Mouse (Mus musculus) natural killer cell, adult 2 months (primary cell): ENCODE data around the gene Tppp3.

Experiments used
- DNase-seq, 2 experiments: peaks; one replicate each; pipeline ENCODE4 v3.0.0; 2022; ENCODE audit warnings: low spot score in 2 of 2

Gene Tppp3

DNA sequence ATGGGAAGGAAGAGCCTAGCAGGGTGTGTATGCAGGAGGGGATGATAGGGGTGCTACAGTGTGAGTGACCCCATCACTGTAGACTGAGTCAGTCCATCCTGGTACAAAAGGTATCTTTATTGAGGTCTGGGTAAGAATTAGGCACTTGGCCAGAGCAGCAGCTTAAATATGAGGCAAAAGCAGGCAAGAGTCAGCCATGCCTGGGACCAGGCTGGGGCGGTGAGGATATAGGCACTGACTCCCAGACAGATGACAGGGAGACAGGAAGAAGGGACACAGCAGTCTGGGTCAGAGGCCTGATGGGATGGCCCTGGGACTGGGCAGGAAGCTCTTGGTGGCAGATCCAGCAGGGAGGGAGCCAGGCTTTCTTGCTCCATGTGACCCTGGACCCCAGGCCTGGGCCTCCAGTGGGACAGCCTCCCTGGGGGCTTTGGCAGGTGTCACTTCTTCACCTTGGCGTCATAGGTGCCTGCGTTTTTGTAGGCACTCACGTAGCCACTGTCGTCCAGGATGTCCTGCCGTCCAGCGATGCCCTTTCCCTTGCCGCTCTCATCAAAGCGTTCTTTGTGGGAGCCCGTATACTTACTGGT lies 3.8 kb downstream of the Tppp3 start:
- DNase-seq = no peak

DNA sequence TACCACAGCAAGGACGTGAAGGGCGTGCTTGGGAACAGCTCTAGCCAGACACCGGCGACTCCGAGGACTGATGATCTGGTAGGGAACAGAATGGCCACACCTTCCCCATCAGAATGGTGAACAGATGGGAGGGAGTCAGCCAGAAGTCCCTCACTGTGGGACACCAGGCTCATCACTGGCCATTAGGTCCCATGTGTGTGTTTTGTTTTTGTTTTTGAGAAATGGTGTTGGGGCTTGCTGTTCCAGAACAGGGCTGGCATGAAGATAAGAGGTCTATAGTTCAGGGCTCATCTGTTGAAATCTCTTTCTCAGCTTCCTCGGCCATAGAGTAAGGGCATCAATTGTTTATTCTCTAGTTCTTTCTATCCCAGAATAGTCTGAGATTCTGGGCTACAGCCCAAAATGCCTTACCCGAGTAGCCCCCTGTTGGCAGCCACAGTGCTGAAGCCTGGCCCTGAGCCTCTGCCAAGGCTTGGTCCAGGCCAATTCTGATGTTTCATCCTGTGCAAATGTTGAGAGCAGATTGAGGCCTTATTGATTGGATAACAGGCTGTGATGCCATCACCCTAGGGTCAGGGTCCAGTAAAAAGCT lies 4.5 kb downstream of the Tppp3 start:
- no peak for DNase-seq

DNA sequence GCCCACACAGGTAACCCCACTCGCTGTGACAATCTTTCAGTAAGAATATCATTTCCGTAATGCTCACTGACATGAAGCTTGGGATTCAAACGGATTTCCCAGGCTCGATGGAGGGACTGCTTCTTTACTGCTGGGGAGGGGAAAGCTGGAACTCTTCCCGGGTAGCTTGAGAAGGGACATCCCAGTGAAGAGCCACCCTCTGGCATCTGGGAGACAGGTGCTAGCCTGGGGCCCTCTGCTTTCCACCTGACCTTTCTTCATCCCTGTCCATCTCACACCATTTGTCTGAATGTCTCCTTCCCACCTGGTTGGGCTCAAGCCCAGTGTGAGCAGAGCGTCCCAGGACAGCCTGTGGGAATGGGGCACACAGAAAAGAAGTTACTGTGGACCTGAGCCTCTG lies 5.1 kb downstream of the Tppp3 start:
- DNase-seq = no peak

DNA sequence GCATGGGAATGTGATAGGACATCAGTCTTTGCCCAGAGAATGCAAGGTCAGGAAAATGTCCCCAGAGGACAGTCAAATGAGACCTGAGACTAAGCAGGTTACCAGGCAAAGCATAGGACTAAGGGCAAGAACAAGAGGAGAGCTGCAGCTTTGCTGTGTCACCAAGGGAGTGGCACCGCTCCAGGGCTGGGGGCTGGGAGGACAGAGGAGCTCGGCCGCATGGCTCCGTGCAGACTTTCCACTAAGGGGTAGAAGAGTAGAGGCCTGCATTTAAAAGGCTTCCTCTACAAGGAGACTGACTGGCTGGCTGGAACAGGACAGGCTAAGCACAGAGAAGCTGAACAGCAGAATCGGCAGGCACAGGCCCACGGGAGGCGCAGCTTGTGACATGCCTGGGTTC lies 6.7 kb downstream of the Tppp3 start:
- no peak for DNase-seq

DNA sequence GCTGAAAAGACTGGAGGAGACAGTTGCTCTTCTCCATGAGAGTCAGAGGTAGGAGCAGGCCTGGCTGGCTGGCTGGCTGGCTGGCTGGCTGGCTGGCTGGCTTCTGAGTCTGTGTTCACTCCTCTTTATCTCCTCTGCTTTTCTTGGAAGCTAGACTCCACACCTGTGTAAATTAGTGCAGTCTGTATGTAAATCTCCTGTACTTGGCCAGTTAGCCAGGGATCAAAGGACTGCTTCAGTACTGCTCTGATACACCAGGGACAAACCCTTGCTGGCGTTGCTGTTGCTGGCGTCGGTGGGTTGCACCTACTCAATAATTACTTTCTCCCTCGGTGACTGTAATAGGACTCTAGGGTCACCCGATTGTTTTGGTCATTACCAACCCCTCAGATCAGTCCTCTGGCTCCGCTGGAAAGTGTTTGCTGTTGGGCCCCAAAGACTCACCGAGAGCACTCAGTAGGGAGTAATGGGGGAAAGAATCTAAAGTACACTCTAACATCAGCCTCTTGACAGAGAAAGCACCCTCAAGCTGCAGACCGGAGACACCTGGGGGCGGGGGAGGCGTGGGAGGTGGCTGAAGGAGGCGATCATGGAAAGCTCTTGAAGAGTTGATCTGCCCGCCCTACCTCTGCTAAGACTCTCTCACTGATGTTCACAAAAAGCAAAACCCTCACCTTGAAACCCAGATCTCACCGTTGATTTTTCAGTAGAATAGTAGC lies 10.1 kb downstream of the Tppp3 start:
- DNase-seq = no peak

DNA sequence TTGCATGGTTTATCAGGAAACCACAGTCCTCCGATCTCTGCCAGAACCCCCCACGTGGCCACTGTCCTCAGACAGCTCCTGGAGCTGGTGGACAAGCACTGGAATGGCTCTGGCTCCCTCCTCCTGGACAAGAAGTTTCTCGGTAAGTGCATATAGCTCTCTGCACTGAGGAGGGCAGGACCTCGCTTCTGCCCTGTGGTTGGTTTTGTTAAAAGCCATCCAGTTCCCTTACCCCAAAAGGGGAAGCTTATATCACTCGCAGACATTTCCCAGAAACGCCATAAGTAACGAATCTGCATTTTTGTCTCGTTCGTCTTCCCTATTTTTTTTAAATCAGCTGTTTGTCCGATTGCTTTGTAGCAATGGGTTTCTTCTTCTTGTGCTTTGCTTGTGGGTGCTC lies 16.1 kb downstream of the Tppp3 start:
- no peak for DNase-seq

DNA sequence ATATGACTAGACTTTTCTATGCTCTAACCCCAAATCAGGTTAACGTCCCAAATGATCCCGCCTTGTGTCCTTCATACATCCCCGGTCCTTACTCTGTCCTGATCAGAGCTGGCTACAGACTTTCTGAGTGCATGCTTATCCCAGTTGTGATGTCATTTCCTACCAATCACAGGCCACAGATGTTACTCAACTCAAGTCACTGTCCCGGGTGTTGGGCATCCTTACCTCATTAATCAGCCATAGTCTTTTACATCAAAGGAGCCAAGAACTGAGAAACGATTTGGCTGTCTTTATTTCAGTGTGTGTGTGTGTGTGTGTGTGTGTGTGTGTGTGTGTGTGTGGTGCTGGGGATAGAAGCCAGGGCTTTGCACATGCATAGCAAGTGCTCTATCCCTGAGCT lies 17.2 kb downstream of the Tppp3 start:
- DNase-seq = no peak

DNA sequence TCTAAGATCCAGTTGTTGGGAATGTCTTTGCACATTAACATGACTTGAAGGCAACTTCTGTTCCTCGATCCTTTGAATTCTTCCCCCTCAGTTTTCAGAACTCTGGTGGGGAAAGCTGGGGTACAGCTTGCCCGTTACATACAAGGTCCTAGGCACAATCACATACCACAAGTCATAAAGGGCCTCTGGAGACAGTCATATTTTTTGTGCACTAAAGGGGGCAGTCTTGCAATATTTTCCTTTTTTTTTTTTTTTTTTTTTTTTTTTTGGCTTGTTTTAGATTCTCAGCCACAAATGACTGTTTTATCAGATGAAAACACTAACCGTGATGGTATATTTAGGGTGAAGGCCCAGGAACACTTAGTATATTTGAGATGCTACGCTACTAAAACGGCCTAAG lies 18.0 kb downstream of the Tppp3 start:
- DNase-seq = no peak

DNA sequence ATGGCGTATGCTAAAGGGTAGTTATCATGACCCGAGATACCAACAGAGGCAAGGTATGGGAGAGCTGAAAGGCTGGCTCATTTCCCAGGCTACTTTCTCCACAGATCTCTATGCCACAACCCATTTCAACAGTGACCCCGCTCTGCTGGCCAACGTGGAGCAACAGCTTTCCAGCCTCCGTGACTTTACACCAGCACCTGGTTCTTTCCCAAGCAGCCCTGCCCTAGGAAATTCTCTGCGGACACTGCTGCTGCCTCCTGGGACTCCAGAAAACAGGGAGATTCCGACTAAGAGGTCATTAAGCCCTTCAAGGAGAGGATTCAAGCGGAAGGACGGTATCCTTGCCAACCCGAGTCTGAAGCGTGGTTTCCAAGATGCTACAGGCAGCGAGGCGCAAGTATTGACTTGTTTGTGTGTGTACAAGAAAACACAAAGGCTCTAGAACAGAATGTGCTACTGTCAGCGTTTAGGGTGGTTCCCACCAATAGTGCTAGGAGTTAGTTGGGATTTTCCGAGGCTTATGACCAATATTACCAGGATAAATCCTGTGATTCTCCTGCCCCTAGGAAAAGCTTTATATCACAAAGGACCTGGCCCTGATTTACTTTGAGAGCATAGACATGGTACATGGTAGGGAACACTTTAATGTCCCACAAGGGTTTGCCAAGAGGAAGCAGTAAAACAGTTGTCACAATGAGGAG lies 19.3 kb downstream of the Tppp3 start:
- DNase-seq = no peak

DNA sequence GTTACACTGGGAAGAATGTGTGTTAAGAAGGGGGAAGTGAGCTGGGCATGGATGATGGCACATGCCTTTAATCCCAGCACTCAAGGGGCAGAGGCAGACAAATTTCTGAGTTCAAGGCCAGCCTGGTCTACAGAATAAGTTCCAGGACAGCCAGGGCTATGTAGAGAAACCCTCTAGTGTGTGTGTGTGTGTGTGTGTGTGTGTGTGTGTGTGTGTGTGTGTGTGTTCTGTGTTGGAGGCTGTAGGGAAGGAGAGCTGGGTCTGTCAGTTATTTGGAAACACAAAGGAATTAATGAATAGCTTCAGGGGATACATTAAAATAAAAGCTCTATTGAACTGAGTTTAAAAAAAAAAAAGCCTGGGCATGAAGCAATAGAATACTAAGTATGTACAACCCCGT lies 20.3 kb downstream of the Tppp3 start:
- no peak for DNase-seq

DNA sequence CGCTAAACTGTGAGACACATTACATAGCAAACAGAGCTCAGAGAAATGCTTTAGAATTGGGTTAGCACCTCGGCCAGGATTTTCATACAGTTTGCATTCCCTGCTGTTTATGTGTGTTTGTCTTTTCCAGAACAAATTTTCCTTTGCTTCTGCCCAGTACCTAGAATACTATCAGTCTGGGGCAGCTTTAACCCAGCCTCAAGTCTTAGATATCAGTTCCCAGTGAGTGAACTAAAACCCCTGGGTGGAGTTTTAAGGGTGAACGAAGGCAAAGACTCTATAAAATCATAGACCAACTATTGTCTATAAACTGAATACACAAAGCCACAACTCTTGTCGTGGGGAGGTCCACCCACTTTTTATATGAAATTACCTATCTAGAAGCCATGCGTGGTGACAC lies 22.7 kb downstream of the Tppp3 start:
- DNase-seq = no peak

- DNase-seq = no peak
These were observed 23.1 kb downstream of the Tppp3 start for GRCm38 (mm10) chr8:105448188-105448587.

GRCm38 (mm10) chr8:105446127-105446552 lies 25.2 kb downstream of the Tppp3 start:
- no peak for DNase-seq

DNA sequence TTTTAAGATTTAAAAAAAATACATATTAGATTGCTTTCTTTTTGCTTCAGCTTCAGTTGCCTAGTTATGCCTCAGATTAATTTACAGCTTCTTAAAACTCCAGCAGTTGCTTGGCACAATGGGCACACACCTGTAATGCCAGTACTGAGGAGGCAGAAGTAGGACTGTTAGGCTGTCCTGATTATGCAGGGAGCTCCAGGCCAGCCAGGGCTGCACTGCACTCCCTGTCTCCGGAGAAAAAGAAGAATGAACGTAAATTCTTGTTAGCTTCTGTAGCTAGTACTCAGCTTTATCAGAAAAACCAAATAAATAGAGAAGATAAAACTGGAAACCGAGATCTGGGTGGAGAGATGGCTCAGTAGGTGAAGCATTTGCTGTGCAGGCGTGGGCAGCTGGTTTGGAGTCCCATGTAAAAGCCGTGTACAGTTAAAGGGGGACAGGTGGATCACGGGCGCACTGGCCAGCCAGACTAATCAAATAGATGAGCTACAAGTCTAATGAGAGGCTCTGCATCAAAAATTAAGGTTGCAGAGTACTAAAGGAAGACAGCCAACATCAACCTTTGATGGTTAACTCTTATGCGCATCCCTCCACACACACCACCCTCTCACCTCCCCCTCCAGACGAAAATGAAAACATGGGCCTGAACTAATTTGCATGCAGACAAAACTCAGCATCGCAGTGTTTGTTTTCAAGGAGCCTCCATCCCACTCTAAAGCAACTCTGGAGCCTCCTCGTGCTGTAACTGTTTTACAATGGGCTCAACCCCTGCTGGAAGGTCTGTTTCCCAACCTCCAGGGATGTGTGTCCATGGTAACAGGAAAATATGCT lies 25.8 kb downstream of the Tppp3 start:
- DNase-seq = no peak

- no peak for DNase-seq
These were observed 28.7 kb downstream of the Tppp3 start for GRCm38 (mm10) chr8:105442661-105443060.

GRCm38 (mm10) chr8:105441433-105441832 lies 29.9 kb downstream of the Tppp3 start:
- peak in 1 of 2 experiments; percentile 15 for DNase-seq

GRCm38 (mm10) chr8:105438865-105439264 lies 32.5 kb downstream of the Tppp3 start:
- DNase-seq = peak in 1 of 2 experiments; percentile 15

DNA sequence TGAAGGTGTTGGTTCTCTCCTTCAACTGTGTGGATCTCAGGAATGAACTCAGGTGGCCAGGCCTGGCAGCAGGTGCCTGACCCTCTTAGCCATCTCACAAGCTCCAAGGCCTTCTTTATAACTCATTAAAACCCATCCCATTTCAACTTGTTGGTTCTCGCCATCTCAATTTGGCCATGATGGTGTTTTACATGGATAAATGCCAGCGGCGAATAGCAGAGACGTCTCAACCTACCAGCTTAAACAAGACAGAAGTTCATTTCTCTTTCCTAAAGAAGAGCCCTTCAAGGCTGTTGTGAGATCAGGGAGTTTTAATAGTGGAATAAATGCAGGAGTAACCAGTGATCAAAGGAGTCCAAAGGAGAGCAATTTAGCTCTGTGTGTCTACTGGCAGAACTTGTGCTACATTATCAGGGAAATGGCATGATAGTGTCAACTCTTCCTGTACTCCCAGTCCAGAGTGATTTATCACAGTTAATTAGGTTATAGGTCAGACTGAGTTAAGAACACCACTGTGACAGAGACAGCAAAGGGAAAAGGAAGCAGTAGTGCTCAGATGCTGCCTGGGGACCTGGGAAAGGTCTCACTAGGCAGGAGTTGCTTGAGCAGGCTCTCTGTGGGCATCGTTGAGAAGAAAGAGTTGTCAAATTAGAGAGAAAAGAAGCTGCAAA lies 34.1 kb downstream of the Tppp3 start:
- DNase-seq = no peak

DNA sequence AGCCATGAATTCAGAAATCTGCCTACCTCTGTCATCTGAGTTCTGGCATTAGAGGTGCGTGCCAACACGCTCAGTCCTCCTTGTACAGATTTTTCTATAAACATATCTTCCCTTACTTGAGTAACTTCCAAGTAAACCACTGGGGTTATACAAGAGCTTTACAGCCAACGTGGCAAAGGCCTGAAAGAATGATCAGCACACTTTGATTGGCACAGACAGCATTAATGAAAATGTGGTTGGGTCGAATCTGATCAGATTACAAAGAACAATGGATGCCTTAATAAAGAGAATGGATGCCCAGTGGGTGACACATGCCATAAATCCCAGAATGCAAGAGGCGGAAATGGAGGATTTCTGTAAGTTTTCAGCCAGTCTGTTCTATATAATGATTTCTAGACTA lies 35.1 kb downstream of the Tppp3 start:
- DNase-seq = no peak

GRCm38 (mm10) chr8:105434136-105434535 lies 37.2 kb downstream of the Tppp3 start:
- no peak for DNase-seq

GRCm38 (mm10) chr8:105433511-105433910 lies 37.8 kb downstream of the Tppp3 start:
- no peak for DNase-seq
